Mouse (Mus musculus) lung, postnatal 0 days (tissue): ENCODE data around the gene Tdrkh. TPM values are rescaled to one million over a fixed set of nuclear protein-coding genes. Genes with fewer than 3 reads are reported as not detected.

Experiments used
- ATAC-seq: fragments of 200-750 bp; cut with Nextera tagmentation; 2 replicates; pipeline ENCODE4 v1.8.0; 2017; ENCODE audit warnings: moderate library complexity
- DNase-seq: peaks from one replicate; pipeline ENCODE4 v3.0.0-alpha.2; 2016; ENCODE audit warnings: low spot score
- H3K27ac ChIP-seq: fragments of 300-500 bp; sonication (generic); 2 replicates; pipeline ENCODE4 v1.5.1; 2014; ENCODE audit warnings: antibody characterized with exemption, mild to moderate bottlenecking, low read length, mixed read lengths
- H3K27me3 ChIP-seq: fragments of 300-500 bp; sonication (generic); replicated peaks from 2 replicates; pipeline ENCODE4 v1.6.1; 2014; ENCODE audit warnings: low read length, mixed read lengths; ENCODE audit not compliant: insufficient read depth
- H3K36me3 ChIP-seq: fragments of 300-500 bp; sonication (generic); 2 replicates; pipeline ENCODE4 v1.6.1; 2014; ENCODE audit warnings: low read length, mixed read lengths; ENCODE audit not compliant: insufficient read depth
- H3K4me1 ChIP-seq: fragments of 300-500 bp; sonication (generic); 2 replicates; pipeline ENCODE4 v1.6.1; 2014; ENCODE audit warnings: antibody characterized with exemption, low read depth, low read length, mixed read lengths; ENCODE audit not compliant: insufficient read depth
- H3K4me2 ChIP-seq: fragments of 300-500 bp; sonication (generic); replicated peaks from 2 replicates; pipeline ENCODE4 v1.6.1; 2014; ENCODE audit warnings: low read depth, mild to moderate bottlenecking, low read length, moderate library complexity, mixed read lengths
- H3K4me3 ChIP-seq: fragments of 300-500 bp; sonication (generic); 2 replicates; pipeline ENCODE4 v1.5.1; 2014; ENCODE audit warnings: low read depth, low read length
- H3K9ac ChIP-seq: fragments of 300-500 bp; sonication (generic); replicated peaks from 2 replicates; pipeline ENCODE4 v1.6.1; 2014; ENCODE audit warnings: low read depth, mild to moderate bottlenecking
- H3K9me3 ChIP-seq: fragments of 300-500 bp; sonication (generic); 2 replicates; pipeline ENCODE4 v1.6.1; 2016; ENCODE audit warnings: low read length, mixed read lengths
- CTCF ChIP-seq: IDR thresholded peaks from 2 replicates; pipeline ENCODE4 v1.5.1; 2016; ENCODE audit warnings: antibody characterized with exemption, mild to moderate bottlenecking
- EP300 ChIP-seq: IDR thresholded peaks from 2 replicates; pipeline ENCODE4 v1.6.1; 2016; ENCODE audit warnings: antibody characterized with exemption, mild to moderate bottlenecking, control low read depth
- WGBS: fragments of 180-500 bp; shearing (Covaris S2); extraction: QIAGEN DNeasy Blood & Tissue Kit; methylation state at CpG from one replicate; pipeline ENCODE4 v1.1.7; 2014; 5-methylcytosine and 5-hydroxymethylcytosine counted together
- polyA plus RNA-seq: library from polyadenylated mRNA; unstranded; fragments of >200 nt; fragmentation: Nextera tagmentation; extraction: Ambion mirVana; gene quantifications from 2 replicates; pipeline ENCODE4 v1.2.1, GENCODE M21; 2015

The Tdrkh gene
- polyA plus RNA-seq, 1 experiment from 2014 or later, result 2.1 TPM

DNA sequence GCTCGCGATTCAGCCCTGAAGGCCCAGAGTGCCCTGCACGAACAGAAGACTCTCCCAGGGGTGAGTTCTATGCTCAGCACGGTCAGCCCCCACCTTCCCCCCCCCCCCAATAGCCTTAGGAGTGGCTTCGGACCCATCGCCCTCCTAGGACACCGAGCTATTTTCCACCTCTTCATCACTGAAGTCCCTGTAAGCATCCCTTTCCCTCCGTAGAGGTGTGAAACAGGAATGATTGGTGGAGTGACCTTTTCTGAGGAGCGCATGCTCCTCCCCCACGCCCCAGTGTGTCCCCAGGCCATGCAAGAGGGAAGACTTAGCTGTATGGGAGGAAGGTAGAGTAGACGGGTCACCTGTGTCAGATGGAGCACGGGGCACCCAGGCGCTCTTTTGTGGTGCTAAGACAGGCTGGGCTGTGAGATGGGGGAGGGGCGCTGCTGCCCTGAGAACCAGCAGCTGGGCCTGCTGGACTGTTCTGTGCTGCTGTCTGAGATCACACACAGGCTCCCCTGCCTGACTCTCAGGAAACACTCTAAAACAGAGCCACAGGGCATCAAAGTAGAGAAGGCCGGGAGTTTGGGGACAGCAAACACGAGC is 67.3 kb downstream of the Tdrkh start, which contains the start of gene Riiad1:
Gene Riiad1 (minus strand): TSS at position 51 of the 594 bp plus-strand sequence.
- Histone ChIP-seq H3K4me3 (no peak within 1 kb of the TSS), H3K9me3 (no peaks in the 10 kb centered on the region), H3K4me1 (no peaks in the 10 kb centered on the region), H3K36me3 (no peaks in the 10 kb centered on the region), H3K4me2 (no peak within 1 kb of the TSS), H3K27me3 (0 out of 2 replicates have a peak, but pooled peaks cover 5% of the 10 kb centered on the region), H3K9ac (no peak within 1 kb of the TSS), H3K27ac (no peak within 1 kb of the TSS)
- DNase-seq, result no peak
- no peak for ATAC-seq
- WGBS, result 8% methylated on average over 16 of the region's 16 CpGs
- TF ChIP-seq EP300 (no peak), CTCF (no peak)

DNA sequence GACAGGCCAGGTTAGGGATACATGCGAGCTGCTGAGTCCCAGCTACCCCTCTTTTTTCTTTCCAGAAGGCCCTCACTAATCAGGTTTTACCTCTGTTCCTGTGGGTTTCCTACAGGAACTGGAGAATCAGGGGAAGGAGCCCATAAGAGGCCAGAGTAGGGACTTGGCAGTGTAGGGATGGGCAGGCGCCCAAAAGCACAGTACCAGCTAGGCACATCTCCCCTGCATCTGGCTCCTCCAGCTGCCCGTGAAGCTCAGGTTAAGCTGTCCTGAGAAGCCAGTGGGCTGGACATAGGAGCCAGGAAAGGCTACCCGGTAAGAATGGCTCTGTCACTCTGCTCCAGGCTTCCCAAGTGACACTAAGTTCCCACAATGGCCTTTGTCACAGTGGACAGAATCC is 68.4 kb downstream of the Tdrkh start:
- 0 out of 2 replicates have a peak, but pooled peaks cover 5% of the 10 kb centered on the region for H3K27me3 ChIP-seq
- H3K4me1 ChIP-seq, result no peaks in the 10 kb centered on the region
- no peak overlapping the region for H3K4me2 ChIP-seq
- no peaks in the 10 kb centered on the region for H3K9me3 ChIP-seq
- WGBS, result 60% methylated on average over 4 of the region's 4 CpGs
- H3K27ac ChIP-seq, result no peak overlapping the region
- H3K9ac ChIP-seq, result no peak overlapping the region
- DNase-seq, result no peak
- H3K36me3 ChIP-seq, result no peaks in the 10 kb centered on the region
- TF ChIP-seq CTCF, result no peak
- no peak for TF ChIP-seq EP300
- ATAC-seq, result no peak
- H3K4me3 ChIP-seq, result no peak overlapping the region

DNA sequence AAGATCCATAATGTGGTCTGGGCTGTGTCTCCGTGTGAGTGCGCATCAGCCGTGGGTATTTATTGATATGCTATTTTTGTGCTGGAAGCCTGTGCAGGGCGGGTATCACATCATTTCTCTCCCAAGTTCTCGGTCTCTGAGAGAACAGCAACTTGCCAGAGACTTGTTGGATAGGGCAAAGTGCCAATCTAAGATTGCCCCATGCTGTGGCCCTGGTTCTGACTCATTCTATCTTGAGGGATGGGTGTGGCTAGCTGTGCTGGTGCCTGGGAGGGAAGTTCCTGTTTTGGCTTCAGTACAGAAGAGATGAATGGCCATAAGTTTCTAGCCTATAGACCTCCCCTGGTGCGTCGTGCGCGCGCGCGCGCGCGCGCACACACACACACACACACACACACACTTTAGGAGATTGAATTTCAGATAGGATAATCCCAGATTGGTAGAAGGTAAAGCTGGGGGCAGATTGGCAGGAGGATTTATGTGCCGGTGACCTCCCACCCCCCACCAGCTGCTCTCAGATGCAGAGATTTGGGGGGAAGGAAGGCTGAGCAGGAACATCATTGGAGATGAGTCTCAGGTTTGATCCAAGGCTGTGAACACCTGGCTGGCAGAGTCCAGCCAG is 69.8 kb downstream of the Tdrkh start:
- 67% methylated on average over 17 of the region's 17 CpGs for WGBS
- no peak overlapping the region for H3K27ac ChIP-seq
- no peaks in the 10 kb centered on the region for H3K36me3 ChIP-seq
- H3K4me2 ChIP-seq, result no peak overlapping the region
- H3K9me3 ChIP-seq, result no peaks in the 10 kb centered on the region
- H3K27me3 ChIP-seq, result 0 out of 2 replicates have a peak, but pooled peaks cover 5% of the 10 kb centered on the region
- no peak overlapping the region for H3K9ac ChIP-seq
- no peak overlapping the region for H3K4me3 ChIP-seq
- peak; percentile 76 for DNase-seq
- TF ChIP-seq CTCF, result no peak
- TF ChIP-seq EP300, result no peak
- peak; percentile 53 for ATAC-seq
- no peaks in the 10 kb centered on the region for H3K4me1 ChIP-seq

DNA sequence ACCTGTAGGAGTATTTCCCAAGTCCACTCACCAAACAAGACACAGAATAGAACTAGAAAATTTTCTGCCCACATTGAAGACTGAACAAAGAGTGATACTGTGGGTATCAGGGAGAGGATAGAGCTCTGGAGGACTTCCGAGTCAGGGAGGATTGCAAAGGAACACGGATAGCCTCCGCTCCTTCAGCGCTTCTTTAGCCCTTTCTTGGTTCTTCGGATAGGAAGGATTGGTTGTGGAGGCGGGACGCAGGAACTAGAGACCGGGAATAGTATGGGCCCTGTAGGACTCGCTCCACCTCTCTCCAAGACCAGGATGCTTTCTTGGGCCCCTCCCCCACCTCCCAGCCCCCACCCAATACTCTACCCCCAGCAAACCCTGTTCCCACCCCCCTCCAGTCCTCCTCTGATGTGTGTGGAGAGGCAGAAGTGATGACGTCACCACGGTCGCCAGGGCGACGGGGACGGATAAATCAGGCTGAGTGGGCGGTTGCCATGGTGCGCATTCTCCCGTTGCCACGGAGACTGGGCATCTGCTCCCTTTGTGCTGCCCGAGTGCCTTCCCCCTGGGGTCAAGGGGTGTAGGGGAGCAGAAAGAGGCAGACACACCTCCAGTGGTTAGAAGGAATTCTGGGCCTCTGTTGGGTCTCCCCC is 70.8 kb downstream of the Tdrkh start:
- TF ChIP-seq EP300 (no peak), CTCF (no peak)
- no peak for DNase-seq
- Histone ChIP-seq H3K4me3 (no peak overlapping the region), H3K4me2 (no peak overlapping the region), H3K9me3 (no peaks in the 10 kb centered on the region), H3K27ac (no peak overlapping the region), H3K36me3 (no peaks in the 10 kb centered on the region), H3K27me3 (no peaks in the 10 kb centered on the region), H3K4me1 (no peaks in the 10 kb centered on the region), H3K9ac (no peak overlapping the region)
- no peak for ATAC-seq
- WGBS, result 25% methylated on average over 20 of the region's 20 CpGs

Other genes with a start within 250 kb of the Tdrkh start
- gene Gm10696, start 235.1 kb upstream of the Tdrkh start, polyA plus RNA-seq, result not detected in 2 replicates
- not detected in 2 replicates for gene Gm5286, start 216.6 kb upstream of the Tdrkh start, polyA plus RNA-seq
- gene Gm4778, start 149.2 kb upstream of the Tdrkh start, polyA plus RNA-seq, result not detected in 2 replicates
- gene Them4, start 103.2 kb upstream of the Tdrkh start, polyA plus RNA-seq, result 7.6 and 7.7 TPM in 2 replicates
- gene Them5, start 71.2 kb upstream of the Tdrkh start, polyA plus RNA-seq, result 2.9 and 3.2 TPM in 2 replicates
- 0.29 and 0.76 TPM in 2 replicates for gene C2cd4d, start 50.8 kb upstream of the Tdrkh start, polyA plus RNA-seq
- gene Rorc, start 40.5 kb upstream of the Tdrkh start, polyA plus RNA-seq, result 5.6 and 7.4 TPM in 2 replicates
- 0.26 and 0.42 TPM in 2 replicates for gene Lingo4, start 14.8 kb upstream of the Tdrkh start, polyA plus RNA-seq
- 39.2 and 39.7 TPM in 2 replicates for gene Mrpl9, start 30.0 kb downstream of the Tdrkh start, polyA plus RNA-seq
- 0.25 and 0.30 TPM in 2 replicates for gene Oaz3, start 30.6 kb downstream of the Tdrkh start, polyA plus RNA-seq
- gene Celf3, start 65.0 kb downstream of the Tdrkh start, polyA plus RNA-seq, result 0.80 and 1.2 TPM in 2 replicates
- gene Riiad1, start 67.1 kb downstream of the Tdrkh start, polyA plus RNA-seq, result 28.7 and 32.9 TPM in 2 replicates
- gene Snx27, start 169.4 kb downstream of the Tdrkh start, polyA plus RNA-seq, result 21.5 and 28.3 TPM in 2 replicates
- gene Gm10972, start 229.8 kb downstream of the Tdrkh start, polyA plus RNA-seq, result not detected in 2 replicates
- gene Tuft1, start 245.6 kb downstream of the Tdrkh start, polyA plus RNA-seq, result 16.9 and 19.5 TPM in 2 replicates